Mouse (Mus musculus): ENCODE data around the gene Gm20695. TPM values are rescaled to one million over a fixed set of nuclear protein-coding genes. Genes with fewer than 3 reads are reported as not detected.

The Gm20695 gene
- polyA plus RNA-seq, 1 experiment from 2014 or later, result 2.7 TPM

- Histone ChIP-seq H3K9me3 (replicated peaks; ENCODE audit: control insufficient read depth, low read length, poor library complexity, severe bottlenecking) (no peaks in the 10 kb centered on the region), H3K4me3 (ENCODE audit: low read depth, low read length) (peak overlapping the region; percentile 78), H3K4me1 (ENCODE audit: control insufficient read depth, insufficient read depth, low read length) (peaks cover 16% of the 10 kb centered on the region), H3K4me2 (ENCODE audit: low read length) (peak overlapping the region; percentile 67), H3K36me3 (ENCODE audit: control insufficient read depth, insufficient read depth, low read length) (peaks cover 21% of the 10 kb centered on the region), H3K9ac (ENCODE audit: low read depth, low read length) (peak overlapping the region; percentile 80), H3K27ac (ENCODE audit: low read length) (peak overlapping the region; percentile 77), H3K27me3 (ENCODE audit: control insufficient read depth, insufficient read depth, low read depth, low read length) (no peaks in the 10 kb centered on the region)
- ATAC-seq, result peak; percentile 62; the same call in 1 of the 2 replicates
- WGBS, result 7% methylated on average over 20 of the region's 20 CpGs
These were observed 24.7 kb downstream of the Gm20695 start for GRCm38 (mm10) chr16:3909118-3909517.

DNA sequence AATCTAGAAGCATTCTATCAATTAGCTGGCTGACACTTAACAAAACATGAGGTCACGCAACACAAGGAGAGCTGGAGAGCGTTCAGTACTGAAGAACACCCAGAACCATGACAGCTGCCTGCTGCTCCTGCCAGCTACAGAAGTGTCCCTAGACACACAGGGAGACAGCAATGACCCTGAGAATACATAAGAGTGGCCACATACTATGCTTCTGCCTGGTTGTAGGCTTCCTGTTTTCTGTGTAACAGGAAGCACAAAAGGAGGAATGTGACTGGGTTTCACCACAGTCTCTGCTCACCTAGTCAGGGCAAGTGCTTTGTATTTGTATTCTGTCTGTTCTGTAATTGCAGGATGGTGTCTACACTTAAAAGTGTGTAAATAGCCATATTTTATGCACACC is 36.3 kb downstream of the Gm20695 start:
- H3K9ac ChIP-seq (ENCODE audit: low read depth, low read length), result no peak overlapping the region
- peaks cover 41% of the 10 kb centered on the region for H3K36me3 ChIP-seq (ENCODE audit: control insufficient read depth, insufficient read depth, low read length)
- H3K4me2 ChIP-seq (ENCODE audit: low read length), result no peak overlapping the region
- no peak for ATAC-seq
- no peaks in the 10 kb centered on the region for H3K9me3 ChIP-seq (replicated peaks; ENCODE audit: control insufficient read depth, low read length, poor library complexity, severe bottlenecking)
- no peak overlapping the region for H3K27ac ChIP-seq (ENCODE audit: low read length)
- H3K4me3 ChIP-seq (ENCODE audit: low read depth, low read length), result no peak overlapping the region
- 96% methylated on average over 2 of the region's 2 CpGs for WGBS
- no peaks in the 10 kb centered on the region for H3K27me3 ChIP-seq (ENCODE audit: control insufficient read depth, insufficient read depth, low read depth, low read length)
- H3K4me1 ChIP-seq (ENCODE audit: control insufficient read depth, insufficient read depth, low read length), result no peaks in the 10 kb centered on the region

- no peak overlapping the region for H3K4me3 ChIP-seq (ENCODE audit: low read depth, low read length)
- H3K9me3 ChIP-seq (replicated peaks; ENCODE audit: control insufficient read depth, low read length, poor library complexity, severe bottlenecking), result no peaks in the 10 kb centered on the region
- H3K27ac ChIP-seq (ENCODE audit: low read length), result no peak overlapping the region
- no peak for ATAC-seq
- no peaks in the 10 kb centered on the region for H3K4me1 ChIP-seq (ENCODE audit: control insufficient read depth, insufficient read depth, low read length)
- H3K27me3 ChIP-seq (ENCODE audit: control insufficient read depth, insufficient read depth, low read depth, low read length), result no peaks in the 10 kb centered on the region
- H3K9ac ChIP-seq (ENCODE audit: low read depth, low read length), result no peak overlapping the region
- H3K4me2 ChIP-seq (ENCODE audit: low read length), result no peak overlapping the region
- WGBS, result 97% methylated on average over 3 of the region's 3 CpGs
- H3K36me3 ChIP-seq (ENCODE audit: control insufficient read depth, insufficient read depth, low read length), result peaks cover 46% of the 10 kb centered on the region
These were observed 39.1 kb downstream of the Gm20695 start for GRCm38 (mm10) chr16:3923515-3923914.

DNA sequence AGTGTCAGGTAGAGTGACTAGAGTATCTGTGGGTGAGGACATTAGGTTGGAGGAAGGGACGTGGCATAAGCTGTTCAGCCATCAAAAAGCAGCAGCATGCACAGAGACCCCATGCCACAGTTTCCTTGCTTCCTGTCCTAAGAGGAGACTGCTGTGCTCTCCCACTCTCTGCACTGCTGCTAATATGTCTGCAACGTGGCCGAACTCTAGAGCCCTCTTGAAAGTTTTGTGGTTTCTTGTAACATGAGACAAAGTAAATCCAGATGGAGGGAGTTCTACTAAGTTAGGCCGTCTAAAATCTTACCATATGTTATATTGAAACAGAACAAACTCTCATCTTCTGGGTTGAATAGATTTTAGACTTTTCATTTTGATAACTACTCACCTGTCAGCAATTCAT is 39.5 kb downstream of the Gm20695 start:
- Histone ChIP-seq H3K4me2 (ENCODE audit: low read length) (no peak overlapping the region), H3K4me3 (ENCODE audit: low read depth, low read length) (no peak overlapping the region), H3K9ac (ENCODE audit: low read depth, low read length) (no peak overlapping the region), H3K27me3 (ENCODE audit: control insufficient read depth, insufficient read depth, low read depth, low read length) (no peaks in the 10 kb centered on the region), H3K27ac (ENCODE audit: low read length) (no peak overlapping the region), H3K9me3 (replicated peaks; ENCODE audit: control insufficient read depth, low read length, poor library complexity, severe bottlenecking) (no peaks in the 10 kb centered on the region), H3K4me1 (ENCODE audit: control insufficient read depth, insufficient read depth, low read length) (no peaks in the 10 kb centered on the region), H3K36me3 (ENCODE audit: control insufficient read depth, insufficient read depth, low read length) (peaks cover 47% of the 10 kb centered on the region)
- no peak for ATAC-seq
- WGBS, result 94% methylated on average over 4 of the region's 4 CpGs

GRCm38 (mm10) chr16:3928582-3928981 is 44.1 kb downstream of the Gm20695 start:
- Histone ChIP-seq H3K9ac (ENCODE audit: low read depth, low read length) (no peak overlapping the region), H3K9me3 (replicated peaks; ENCODE audit: control insufficient read depth, low read length, poor library complexity, severe bottlenecking) (no peaks in the 10 kb centered on the region), H3K4me3 (ENCODE audit: low read depth, low read length) (no peak overlapping the region), H3K4me1 (ENCODE audit: control insufficient read depth, insufficient read depth, low read length) (no peaks in the 10 kb centered on the region), H3K36me3 (ENCODE audit: control insufficient read depth, insufficient read depth, low read length) (peaks cover 45% of the 10 kb centered on the region), H3K27me3 (ENCODE audit: control insufficient read depth, insufficient read depth, low read depth, low read length) (no peaks in the 10 kb centered on the region), H3K4me2 (ENCODE audit: low read length) (no peak overlapping the region), H3K27ac (ENCODE audit: low read length) (no peak overlapping the region)
- WGBS, result 79% methylated on average over 1 of the region's 1 CpGs
- ATAC-seq, result no peak

DNA sequence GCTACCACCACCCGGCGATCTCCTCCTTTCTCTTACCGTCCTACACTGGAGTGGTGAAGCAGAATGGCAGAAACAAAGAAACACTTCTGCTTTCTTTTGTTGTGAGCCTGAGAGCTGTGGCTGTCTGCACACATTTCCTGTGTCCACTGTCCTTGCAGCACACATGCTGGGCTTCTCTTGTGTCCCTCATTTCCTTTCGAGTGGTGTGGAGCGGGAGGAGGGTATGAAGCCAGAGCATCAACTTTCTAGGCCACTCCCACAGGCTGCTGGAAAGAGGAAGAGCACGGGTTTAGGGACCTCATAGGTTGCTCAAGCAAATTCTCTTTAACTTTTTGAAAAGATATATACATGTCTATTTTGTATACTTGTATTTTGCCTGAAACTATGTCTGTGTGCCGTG is 44.7 kb downstream of the Gm20695 start:
- Histone ChIP-seq H3K27ac (ENCODE audit: low read length) (no peak overlapping the region), H3K36me3 (ENCODE audit: control insufficient read depth, insufficient read depth, low read length) (peaks cover 43% of the 10 kb centered on the region), H3K27me3 (ENCODE audit: control insufficient read depth, insufficient read depth, low read depth, low read length) (no peaks in the 10 kb centered on the region), H3K4me1 (ENCODE audit: control insufficient read depth, insufficient read depth, low read length) (no peaks in the 10 kb centered on the region), H3K9ac (ENCODE audit: low read depth, low read length) (no peak overlapping the region), H3K4me2 (ENCODE audit: low read length) (no peak overlapping the region), H3K4me3 (ENCODE audit: low read depth, low read length) (no peak overlapping the region), H3K9me3 (replicated peaks; ENCODE audit: control insufficient read depth, low read length, poor library complexity, severe bottlenecking) (no peaks in the 10 kb centered on the region)
- WGBS, result 81% methylated on average over 7 of the region's 7 CpGs
- ATAC-seq, result no peak

DNA sequence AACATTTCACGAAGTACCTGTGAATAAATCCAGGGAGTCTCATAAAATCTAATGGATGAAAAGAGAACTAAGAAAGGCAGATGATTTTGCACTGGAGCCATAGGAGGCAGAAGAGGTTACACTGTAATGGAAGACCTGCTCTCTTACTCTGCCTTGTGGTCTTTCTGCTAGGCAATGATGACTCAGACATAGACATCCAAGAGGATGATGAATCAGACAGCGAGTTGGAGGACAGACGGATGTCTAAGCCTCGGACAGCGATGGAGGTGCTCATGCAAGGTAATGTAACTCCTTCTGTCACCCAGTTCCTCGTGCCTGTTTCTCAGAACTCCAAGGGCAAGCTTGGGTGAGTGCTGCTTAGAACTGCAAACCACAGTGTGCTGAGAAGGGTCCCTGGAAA is 49.1 kb downstream of the Gm20695 start:
- Histone ChIP-seq H3K4me3 (ENCODE audit: low read depth, low read length) (no peak overlapping the region), H3K27ac (ENCODE audit: low read length) (no peak overlapping the region), H3K36me3 (ENCODE audit: control insufficient read depth, insufficient read depth, low read length) (peaks cover 46% of the 10 kb centered on the region), H3K9ac (ENCODE audit: low read depth, low read length) (no peak overlapping the region), H3K9me3 (replicated peaks; ENCODE audit: control insufficient read depth, low read length, poor library complexity, severe bottlenecking) (no peaks in the 10 kb centered on the region), H3K27me3 (ENCODE audit: control insufficient read depth, insufficient read depth, low read depth, low read length) (no peaks in the 10 kb centered on the region), H3K4me2 (ENCODE audit: low read length) (no peak overlapping the region), H3K4me1 (ENCODE audit: control insufficient read depth, insufficient read depth, low read length) (no peaks in the 10 kb centered on the region)
- no peak for ATAC-seq
- 94% methylated on average over 6 of the region's 6 CpGs for WGBS

DNA sequence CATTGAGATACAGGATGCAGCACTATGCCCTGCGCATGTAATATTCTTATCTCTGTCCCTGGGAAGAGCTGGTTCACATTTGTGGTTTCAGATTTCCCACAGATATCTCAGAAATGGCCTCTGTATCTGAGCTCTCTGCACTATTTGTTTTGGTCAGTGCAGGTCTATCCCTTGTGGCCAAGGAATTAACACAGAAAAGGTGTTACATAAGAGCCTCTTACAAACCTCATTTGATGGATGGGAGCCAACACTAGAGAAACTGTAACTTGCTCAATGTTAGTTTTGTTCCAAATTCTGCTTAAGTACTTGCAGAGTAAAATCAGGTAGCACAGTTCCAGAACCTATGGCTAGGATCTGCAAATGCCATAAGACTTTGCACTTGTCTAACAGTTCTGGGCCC is 49.6 kb downstream of the Gm20695 start:
- Histone ChIP-seq H3K4me1 (ENCODE audit: control insufficient read depth, insufficient read depth, low read length) (no peaks in the 10 kb centered on the region), H3K4me3 (ENCODE audit: low read depth, low read length) (no peak overlapping the region), H3K9ac (ENCODE audit: low read depth, low read length) (no peak overlapping the region), H3K27me3 (ENCODE audit: control insufficient read depth, insufficient read depth, low read depth, low read length) (no peaks in the 10 kb centered on the region), H3K4me2 (ENCODE audit: low read length) (no peak overlapping the region), H3K27ac (ENCODE audit: low read length) (no peak overlapping the region), H3K9me3 (replicated peaks; ENCODE audit: control insufficient read depth, low read length, poor library complexity, severe bottlenecking) (no peaks in the 10 kb centered on the region), H3K36me3 (ENCODE audit: control insufficient read depth, insufficient read depth, low read length) (peaks cover 49% of the 10 kb centered on the region)
- no peak for ATAC-seq
- 98% methylated on average over 1 of the region's 1 CpGs for WGBS

- Histone ChIP-seq H3K9me3 (replicated peaks; ENCODE audit: control insufficient read depth, low read length, poor library complexity, severe bottlenecking) (no peaks in the 10 kb centered on the region), H3K27ac (ENCODE audit: low read length) (no peak overlapping the region), H3K4me2 (ENCODE audit: low read length) (no peak overlapping the region), H3K4me1 (ENCODE audit: control insufficient read depth, insufficient read depth, low read length) (no peaks in the 10 kb centered on the region), H3K4me3 (ENCODE audit: low read depth, low read length) (no peak overlapping the region), H3K9ac (ENCODE audit: low read depth, low read length) (no peak overlapping the region), H3K36me3 (ENCODE audit: control insufficient read depth, insufficient read depth, low read length) (peaks cover 51% of the 10 kb centered on the region), H3K27me3 (ENCODE audit: control insufficient read depth, insufficient read depth, low read depth, low read length) (no peaks in the 10 kb centered on the region)
- WGBS, result 93% methylated on average over 4 of the region's 4 CpGs
- ATAC-seq, result no peak
These were observed 50.3 kb downstream of the Gm20695 start for GRCm38 (mm10) chr16:3934701-3935100.

DNA sequence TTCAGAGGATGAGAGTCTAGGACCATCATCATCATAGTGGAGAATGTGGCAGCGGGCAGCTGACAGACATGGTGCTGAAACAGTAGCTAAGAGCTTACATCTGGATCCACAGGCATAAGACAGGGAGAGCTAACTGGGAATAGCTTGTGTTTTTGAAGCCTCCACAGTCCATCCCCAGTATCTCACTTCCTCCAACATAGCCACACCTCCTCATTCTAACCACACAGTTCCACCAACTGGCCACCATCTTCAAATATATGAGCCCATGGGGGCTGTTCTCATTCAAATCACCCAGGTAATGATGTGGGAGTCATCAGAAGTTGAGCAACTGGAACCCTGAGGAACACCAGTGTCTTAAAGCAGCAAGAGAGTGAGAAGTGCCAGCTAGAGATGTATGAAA is 66.7 kb downstream of the Gm20695 start:
- H3K4me3 ChIP-seq (ENCODE audit: low read depth, low read length), result no peak overlapping the region
- no peak overlapping the region for H3K27ac ChIP-seq (ENCODE audit: low read length)
- ATAC-seq, result no peak
- no peaks in the 10 kb centered on the region for H3K9me3 ChIP-seq (replicated peaks; ENCODE audit: control insufficient read depth, low read length, poor library complexity, severe bottlenecking)
- H3K4me2 ChIP-seq (ENCODE audit: low read length), result no peak overlapping the region
- no peaks in the 10 kb centered on the region for H3K27me3 ChIP-seq (ENCODE audit: control insufficient read depth, insufficient read depth, low read depth, low read length)
- H3K36me3 ChIP-seq (ENCODE audit: control insufficient read depth, insufficient read depth, low read length), result no peaks in the 10 kb centered on the region
- 96% methylated on average over 1 of the region's 1 CpGs for WGBS
- H3K9ac ChIP-seq (ENCODE audit: low read depth, low read length), result no peak overlapping the region
- H3K4me1 ChIP-seq (ENCODE audit: control insufficient read depth, insufficient read depth, low read length), result no peaks in the 10 kb centered on the region
